Mouse (Mus musculus): Measurements from ENCODE around the gene Fam57b.
A peak's percentile ranks its signal among the peaks of the same experiment; 100 is the strongest.

DNA sequence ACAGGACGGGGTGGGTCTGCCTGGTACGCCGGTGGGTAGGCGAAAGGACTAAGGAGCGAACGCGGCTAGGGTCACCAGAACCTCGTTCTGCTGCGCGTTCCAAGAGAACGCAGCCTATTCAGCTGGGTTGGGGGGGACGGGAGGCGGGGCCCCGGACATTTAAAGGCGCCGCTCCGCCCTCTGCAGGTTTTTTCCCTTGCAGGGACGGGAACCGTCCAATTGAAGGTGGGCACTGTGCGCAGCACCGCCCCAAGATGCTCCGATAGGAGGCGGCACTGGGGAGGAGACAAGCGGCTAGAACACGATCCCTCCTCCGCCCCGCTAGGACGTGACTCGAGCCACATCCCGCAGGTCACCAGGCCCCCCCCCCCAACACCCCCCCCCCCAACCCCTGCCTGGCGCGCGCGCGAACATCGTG, 1.6 kb downstream of the Fam57b start:
- TF ChIP-seq GATA1 (IDR thresholded peaks at IDR 0.05; ENCODE audit: borderline replicate concordance, low read length): 0 out of 3 replicates have a peak, but pooled peaks have one; percentile 51
- TF ChIP-seq FLI1 (IDR thresholded peaks at IDR 0.05; ENCODE audit: low read length): no peak
